Comparison of ENCODE assay signal across 8 mouse cellular contexts in the genomic region with DNA sequence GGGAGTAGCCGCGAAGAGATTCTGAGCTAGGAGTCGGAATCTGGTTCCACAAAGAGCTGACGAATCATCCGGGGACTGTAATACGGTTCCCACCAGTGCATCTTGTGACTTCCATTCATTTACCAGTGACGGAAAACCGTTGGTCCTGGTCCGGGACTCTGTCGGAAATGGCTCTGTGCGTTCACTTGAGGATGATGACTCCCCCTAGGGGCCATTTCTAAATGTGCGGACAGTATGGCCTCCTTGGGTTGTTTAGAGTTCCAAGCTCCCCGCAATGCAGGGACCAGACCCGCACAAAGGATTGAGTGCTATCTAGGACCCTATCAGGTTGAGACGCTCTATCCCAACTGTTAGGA. TPM values are rescaled to one million over a fixed set of nuclear protein-coding genes. Genes with fewer than 3 reads are reported as not detected.
A peak's percentile ranks its signal among the peaks of the same experiment; 100 is the strongest.
DNase-seq lines count a peak whose midpoint lies in the region; ATAC-seq and TF ChIP-seq lines count a peak whose summit lies in the region.

A gene (minus strand): TSS at position 155 of the 356 bp plus-strand sequence.

- ATAC-seq in intestine, postnatal 0 days = peak; percentile 73
- ATAC-seq in midbrain, embryonic 11.5 days (ENCODE audit: low FRiP score) = peak; percentile 75

- peak within 1 kb of the TSS; percentile 76 for H3K9ac ChIP-seq in intestine, postnatal 0 days (ENCODE audit: low read depth, low read length)
- peak within 1 kb of the TSS; percentile 90 for H3K9ac ChIP-seq in midbrain, embryonic 11.5 days (ENCODE audit: low read length)

- intact Hi-C loops in left cerebral cortex, postnatal 4 days (cut with DNase I) = no loop called here

- H3K27me3 ChIP-seq in intestine, postnatal 0 days (replicated peaks; ENCODE audit: control insufficient read depth, insufficient read depth, low read length) = no peaks in the 10 kb centered on the region
- H3K27me3 ChIP-seq in midbrain, embryonic 11.5 days (ENCODE audit: control insufficient read depth, insufficient read depth, low read length) = no peaks in the 10 kb centered on the region

- DNase-seq in urinary bladder, adult 2 months (ENCODE audit: low spot score) = no peak
- no peak for DNase-seq in urinary bladder, postnatal 10 days (ENCODE audit: low spot score)
- peak; percentile 92 for DNase-seq in embryo, embryonic 9.5 days (ENCODE audit: extremely low spot score)
- peak in 1 of 2 experiments; percentile 80 for DNase-seq in gastrocnemius, postnatal 4 days (ENCODE audit: low spot score in 2 of 2)
- DNase-seq in left cerebral cortex, postnatal 4 days = peak; percentile 85
- no peak for DNase-seq in midbrain, embryonic 11.5 days (ENCODE audit: low spot score, missing footprints)
- peak; percentile 73 for DNase-seq in spleen, adult 12 weeks (ENCODE audit: low spot score)

- H3K36me3 ChIP-seq in intestine, postnatal 0 days (ENCODE audit: control insufficient read depth, insufficient read depth) = peaks cover 9% of the 10 kb centered on the region
- no peaks in the 10 kb centered on the region; the same call in none of the 2 replicates for H3K36me3 ChIP-seq in midbrain, embryonic 11.5 days (ENCODE audit: control insufficient read depth, insufficient read depth, low read length)

- TF ChIP-seq CTCF in intestine, postnatal 0 days (IDR thresholded peaks at IDR 0.05; ENCODE audit: low read depth) = no peak; the same call in 1 of the 2 replicates

- peak within 1 kb of the TSS; percentile 81 for H3K4me3 ChIP-seq in intestine, postnatal 0 days (ENCODE audit: low read depth, low read length)
- H3K4me3 ChIP-seq in midbrain, embryonic 11.5 days (ENCODE audit: low read depth, low read length) = peak within 1 kb of the TSS; percentile 70

- H3K4me2 ChIP-seq in intestine, postnatal 0 days (replicated peaks; ENCODE audit: low read depth) = peak within 1 kb of the TSS; percentile 97
- H3K4me2 ChIP-seq in midbrain, embryonic 11.5 days = peak within 1 kb of the TSS; percentile 88

- no peaks in the 10 kb centered on the region for H3K9me3 ChIP-seq in intestine, postnatal 0 days (ENCODE audit: control insufficient read depth)
- no peaks in the 10 kb centered on the region for H3K9me3 ChIP-seq in midbrain, embryonic 11.5 days (ENCODE audit: control insufficient read depth, low read length)

- H3K4me1 ChIP-seq in intestine, postnatal 0 days (replicated peaks; ENCODE audit: control insufficient read depth, insufficient read depth, low read length) = 0 out of 2 replicates have a peak, but pooled peaks cover 4% of the 10 kb centered on the region
- H3K4me1 ChIP-seq in midbrain, embryonic 11.5 days (ENCODE audit: control insufficient read depth, insufficient read depth, low read length) = peaks cover 9% of the 10 kb centered on the region

- WGBS in intestine, postnatal 0 days = under 1% methylated on average over 15 of the region's 15 CpGs
- WGBS in midbrain, embryonic 11.5 days = 1% methylated on average over 15 of the region's 15 CpGs

- H3K27ac ChIP-seq in intestine, postnatal 0 days (ENCODE audit: low read depth, low read length) = peak within 1 kb of the TSS; percentile 92
- H3K27ac ChIP-seq in midbrain, embryonic 11.5 days (ENCODE audit: low read depth, low read length) = peak within 1 kb of the TSS; percentile 97

RNA-seq across cellular contexts. Expression of the gene that starts here (rescaled TPM):
- polyA plus RNA-seq in urinary bladder, adult 2 months (2012; rRNA removed) = 76.9 and 87.5 TPM in 2 replicates
- total RNA-seq in gastrocnemius, postnatal 4 days (2021) = 10 to 100 TPM; 60.2 to 61.7 TPM
- 70.6 and 71.5 TPM in 2 replicates for polyA plus RNA-seq in intestine, postnatal 0 days (2015; fragmentation: Nextera tagmentation; extraction: Ambion mirVana)
- 10 to 100 TPM; 54.3 to 62.5 TPM for total RNA-seq in left cerebral cortex, postnatal 4 days (2021)
- polyA plus RNA-seq in midbrain, embryonic 11.5 days (2014; fragmentation: Nextera tagmentation; extraction: Ambion mirVana) = 75.6 and 86.1 TPM in 2 replicates

Comparison
In these comparisons a context has a peak if more than half of its experiments do, and no peak if none do; other contexts are left out.
1. DNase-seq: peak in embryo, embryonic 9.5 days (single experiment), left cerebral cortex, postnatal 4 days (single experiment) and spleen, adult 12 weeks (single experiment); none in urinary bladder, adult 2 months (single experiment), urinary bladder, postnatal 10 days (single experiment) and midbrain, embryonic 11.5 days (single experiment).